Mouse (Mus musculus): ENCODE results near the gene Ipo8. TPM values are rescaled to one million over a fixed set of nuclear protein-coding genes. Genes with fewer than 3 reads are reported as not detected.

Ipo8 gene
- total RNA-seq, 1 experiment = 35.8 TPM

GRCm38 (mm10) chr6:148818624-148819343, 12.5 kb downstream of the Ipo8 start:
- Histone ChIP-seq H3K4me1 (ENCODE audit: control insufficient read depth in 2 of 2, insufficient read depth in 2 of 2, low read length in 2 of 2, poor library complexity in 1 of 2) (no peaks in the 10 kb centered on the region), H3K4me3 (ENCODE audit: insufficient read depth in 1 of 2, low read depth in 1 of 2, low read length in 2 of 2, poor library complexity in 1 of 2, severe bottlenecking in 1 of 2) (no peak overlapping the region), H3K27ac (ENCODE audit: insufficient read depth, low read depth, low read length, poor library complexity, severe bottlenecking) (no peak overlapping the region), H3K9me3 (ENCODE audit: control insufficient read depth, insufficient read depth, low read depth, low read length) (no peaks in the 10 kb centered on the region), H3K9ac (ENCODE audit: insufficient read depth, low read depth, low read length, poor library complexity, severe bottlenecking) (no peak overlapping the region), H3K36me3 (ENCODE audit: control insufficient read depth, insufficient read depth, low read length, poor library complexity, severe bottlenecking) (peaks cover 10% of the 10 kb centered on the region)
- TF ChIP-seq CHD2 (IDR thresholded peaks at IDR 0.05; ENCODE audit: low read depth, low read length) = no peak
- TF ChIP-seq HCFC1 (IDR thresholded peaks at IDR 0.05; ENCODE audit: borderline replicate concordance, insufficient read depth, low read length) = no peak
- TF ChIP-seq ZC3H11A (IDR thresholded peaks at IDR 0.05; ENCODE audit: borderline replicate concordance, low read depth, low read length) = no peak
- DNase-seq (ENCODE audit: low read depth, low spot score) = no peak
- in situ Hi-C loops (cut with MboI; ENCODE audit: low sequenced_read_pairs in 2 of 2, unreplicated experiment in 2 of 2) = no loop called here

GRCm38 (mm10) chr6:148816751-148817150, 14.5 kb downstream of the Ipo8 start:
- TF ChIP-seq ZC3H11A (IDR thresholded peaks at IDR 0.05; ENCODE audit: borderline replicate concordance, low read depth, low read length) = no peak
- no peak for TF ChIP-seq CHD2 (IDR thresholded peaks at IDR 0.05; ENCODE audit: low read depth, low read length)
- no peak for TF ChIP-seq ZNF384 (IDR thresholded peaks at IDR 0.05; ENCODE audit: low read depth, low read length)
- TF ChIP-seq HCFC1 (IDR thresholded peaks at IDR 0.05; ENCODE audit: borderline replicate concordance, insufficient read depth, low read length) = no peak
- no peak for TF ChIP-seq MAFK (IDR thresholded peaks at IDR 0.05; ENCODE audit: insufficient read depth, low read depth, low read length)
- peaks cover 12% of the 10 kb centered on the region for H3K36me3 ChIP-seq (ENCODE audit: control insufficient read depth, insufficient read depth, low read length, poor library complexity, severe bottlenecking)
- in situ Hi-C loops (cut with MboI; ENCODE audit: low sequenced_read_pairs in 2 of 2, unreplicated experiment in 2 of 2) = no loop called here
- H3K9ac ChIP-seq (ENCODE audit: insufficient read depth, low read depth, low read length, poor library complexity, severe bottlenecking) = no peak overlapping the region
- DNase-seq (ENCODE audit: low read depth, low spot score) = no peak
- H3K4me1 ChIP-seq (ENCODE audit: control insufficient read depth in 2 of 2, insufficient read depth in 2 of 2, low read length in 2 of 2, poor library complexity in 1 of 2) = no peaks in the 10 kb centered on the region
- H3K27ac ChIP-seq (ENCODE audit: insufficient read depth, low read depth, low read length, poor library complexity, severe bottlenecking) = no peak overlapping the region
- H3K4me3 ChIP-seq (ENCODE audit: insufficient read depth in 1 of 2, low read depth in 1 of 2, low read length in 2 of 2, poor library complexity in 1 of 2, severe bottlenecking in 1 of 2) = no peak overlapping the region
- no peaks in the 10 kb centered on the region for H3K9me3 ChIP-seq (ENCODE audit: control insufficient read depth, insufficient read depth, low read depth, low read length)

- DNase-seq (ENCODE audit: low read depth, low spot score) = no peak
- Histone ChIP-seq H3K9me3 (ENCODE audit: control insufficient read depth, insufficient read depth, low read depth, low read length) (no peaks in the 10 kb centered on the region), H3K4me1 (ENCODE audit: control insufficient read depth in 2 of 2, insufficient read depth in 2 of 2, low read length in 2 of 2, poor library complexity in 1 of 2) (no peaks in the 10 kb centered on the region), H3K4me3 (ENCODE audit: insufficient read depth in 1 of 2, low read depth in 1 of 2, low read length in 2 of 2, poor library complexity in 1 of 2, severe bottlenecking in 1 of 2) (no peak overlapping the region), H3K9ac (ENCODE audit: insufficient read depth, low read depth, low read length, poor library complexity, severe bottlenecking) (no peak overlapping the region), H3K36me3 (ENCODE audit: control insufficient read depth, insufficient read depth, low read length, poor library complexity, severe bottlenecking) (peaks cover 5% of the 10 kb centered on the region), H3K27ac (ENCODE audit: insufficient read depth, low read depth, low read length, poor library complexity, severe bottlenecking) (no peak overlapping the region)
- TF ChIP-seq ZNF384 (IDR thresholded peaks at IDR 0.05; ENCODE audit: low read depth, low read length) (no peak), HCFC1 (IDR thresholded peaks at IDR 0.05; ENCODE audit: borderline replicate concordance, insufficient read depth, low read length) (no peak), ZC3H11A (IDR thresholded peaks at IDR 0.05; ENCODE audit: borderline replicate concordance, low read depth, low read length) (no peak), CHD2 (IDR thresholded peaks at IDR 0.05; ENCODE audit: low read depth, low read length) (no peak), MAFK (IDR thresholded peaks at IDR 0.05; ENCODE audit: insufficient read depth, low read depth, low read length) (no peak)
- in situ Hi-C loops (cut with MboI; ENCODE audit: low sequenced_read_pairs in 2 of 2, unreplicated experiment in 2 of 2) = no loop called here
Measured at GRCm38 (mm10) chr6:148811117-148811516, 20.1 kb downstream of the Ipo8 start.

- in situ Hi-C loops (cut with MboI; ENCODE audit: low sequenced_read_pairs in 2 of 2, unreplicated experiment in 2 of 2) = no loop called here
- no peak overlapping the region for H3K9ac ChIP-seq (ENCODE audit: insufficient read depth, low read depth, low read length, poor library complexity, severe bottlenecking)
- peaks cover 10% of the 10 kb centered on the region for H3K36me3 ChIP-seq (ENCODE audit: control insufficient read depth, insufficient read depth, low read length, poor library complexity, severe bottlenecking)
- H3K4me3 ChIP-seq (ENCODE audit: insufficient read depth in 1 of 2, low read depth in 1 of 2, low read length in 2 of 2, poor library complexity in 1 of 2, severe bottlenecking in 1 of 2) = no peak overlapping the region
- H3K9me3 ChIP-seq (ENCODE audit: control insufficient read depth, insufficient read depth, low read depth, low read length) = no peaks in the 10 kb centered on the region
- TF ChIP-seq MAFK (IDR thresholded peaks at IDR 0.05; ENCODE audit: insufficient read depth, low read depth, low read length) (no peak), ZNF384 (IDR thresholded peaks at IDR 0.05; ENCODE audit: low read depth, low read length) (no peak), HCFC1 (IDR thresholded peaks at IDR 0.05; ENCODE audit: borderline replicate concordance, insufficient read depth, low read length) (no peak), ZC3H11A (IDR thresholded peaks at IDR 0.05; ENCODE audit: borderline replicate concordance, low read depth, low read length) (no peak), CHD2 (IDR thresholded peaks at IDR 0.05; ENCODE audit: low read depth, low read length) (no peak)
- H3K4me1 ChIP-seq (ENCODE audit: control insufficient read depth in 2 of 2, insufficient read depth in 2 of 2, low read length in 2 of 2, poor library complexity in 1 of 2) = no peaks in the 10 kb centered on the region
- no peak for DNase-seq (ENCODE audit: low read depth, low spot score)
- H3K27ac ChIP-seq (ENCODE audit: insufficient read depth, low read depth, low read length, poor library complexity, severe bottlenecking) = no peak overlapping the region
Measured at GRCm38 (mm10) chr6:148799773-148800172, 31.5 kb downstream of the Ipo8 start.
